Mouse (Mus musculus): ENCODE results near the gene Plxnc1. TPM values are rescaled to one million over a fixed set of nuclear protein-coding genes. Genes with fewer than 3 reads are reported as not detected.

Plxnc1 gene
- polyA plus RNA-seq, 1 experiment, result 1.6 TPM

- no peak for DNase-seq (ENCODE audit: low spot score)
These were observed 77.4 kb downstream of the Plxnc1 start for GRCm38 (mm10) chr10:94866995-94867856.

- DNase-seq (ENCODE audit: low spot score), result no peak
These were observed 79.4 kb downstream of the Plxnc1 start for GRCm38 (mm10) chr10:94865206-94865605.

- DNase-seq (ENCODE audit: low spot score), result no peak
These were observed 80.3 kb downstream of the Plxnc1 start for GRCm38 (mm10) chr10:94864199-94864928.

GRCm38 (mm10) chr10:94863251-94863650 is 81.4 kb downstream of the Plxnc1 start:
- DNase-seq (ENCODE audit: low spot score), result no peak

- no peak for DNase-seq (ENCODE audit: low spot score)
These were observed 83.8 kb downstream of the Plxnc1 start for GRCm38 (mm10) chr10:94860870-94861269.

- DNase-seq (ENCODE audit: low spot score), result no peak
These were observed 86.2 kb downstream of the Plxnc1 start for GRCm38 (mm10) chr10:94858277-94859033.

- DNase-seq (ENCODE audit: low spot score), result no peak
These were observed 94.1 kb downstream of the Plxnc1 start for GRCm38 (mm10) chr10:94850565-94850964.

GRCm38 (mm10) chr10:94849930-94850329 is 94.7 kb downstream of the Plxnc1 start:
- no peak for DNase-seq (ENCODE audit: low spot score)

GRCm38 (mm10) chr10:94849360-94849759 is 95.3 kb downstream of the Plxnc1 start:
- DNase-seq (ENCODE audit: low spot score), result no peak

- DNase-seq (ENCODE audit: low spot score), result no peak
These were observed 96.3 kb downstream of the Plxnc1 start for GRCm38 (mm10) chr10:94848344-94848743.

- no peak for DNase-seq (ENCODE audit: low spot score)
These were observed 98.0 kb downstream of the Plxnc1 start for GRCm38 (mm10) chr10:94846501-94847105.

GRCm38 (mm10) chr10:94844692-94845091 is 99.9 kb downstream of the Plxnc1 start:
- no peak for DNase-seq (ENCODE audit: low spot score)

GRCm38 (mm10) chr10:94835874-94836273 is 108.8 kb downstream of the Plxnc1 start:
- no peak for DNase-seq (ENCODE audit: low spot score)

- DNase-seq (ENCODE audit: low spot score), result peak; percentile 25
These were observed 115.2 kb downstream of the Plxnc1 start for GRCm38 (mm10) chr10:94829407-94829806.

- no peak for DNase-seq (ENCODE audit: low spot score)
These were observed 115.9 kb downstream of the Plxnc1 start for GRCm38 (mm10) chr10:94828734-94829230.

- no peak for DNase-seq (ENCODE audit: low spot score)
These were observed 116.5 kb downstream of the Plxnc1 start for GRCm38 (mm10) chr10:94827890-94828733.

GRCm38 (mm10) chr10:94827325-94827724 is 117.3 kb downstream of the Plxnc1 start:
- no peak for DNase-seq (ENCODE audit: low spot score)

GRCm38 (mm10) chr10:94826436-94826835 is 118.2 kb downstream of the Plxnc1 start:
- no peak for DNase-seq (ENCODE audit: low spot score)

- DNase-seq (ENCODE audit: low spot score), result no peak
These were observed 118.7 kb downstream of the Plxnc1 start for GRCm38 (mm10) chr10:94825951-94826350.

GRCm38 (mm10) chr10:94823971-94824760 is 120.5 kb downstream of the Plxnc1 start:
- DNase-seq (ENCODE audit: low spot score), result no peak
